Mouse (Mus musculus) forebrain, embryonic 14.5 days (tissue): ENCODE measurements around the gene AI467606. TPM values are rescaled to one million over a fixed set of nuclear protein-coding genes. Genes with fewer than 3 reads are reported as not detected.

Experiments used
- ATAC-seq: fragments of 200-750 bp; cut with Nextera tagmentation; 2 replicates; pipeline ENCODE4 v1.8.0; 2017; ENCODE audit warnings: mild to moderate bottlenecking, moderate library complexity
- DNase-seq: peaks from one replicate; pipeline ENCODE4 v3.0.0-alpha.2; 2015; ENCODE audit warnings: low spot score
- H3K27ac ChIP-seq: fragments of 300-500 bp; sonication (generic); 2 replicates; pipeline ENCODE4 v1.5.1; 2014; ENCODE audit warnings: low read depth, mild to moderate bottlenecking, control low read depth, low read length, moderate library complexity
- H3K27me3 ChIP-seq: fragments of 300-500 bp; sonication (generic); replicated peaks from 2 replicates; pipeline ENCODE4 v1.6.1; 2014; ENCODE audit warnings: low read length, control low read depth, mixed read lengths; ENCODE audit not compliant: control insufficient read depth, insufficient read depth
- H3K36me3 ChIP-seq: fragments of 300-500 bp; sonication (generic); 2 replicates; pipeline ENCODE4 v1.6.1; 2014; ENCODE audit warnings: low read length, control low read depth; ENCODE audit not compliant: control insufficient read depth, insufficient read depth
- H3K4me1 ChIP-seq: fragments of 300-500 bp; sonication (generic); 2 replicates; pipeline ENCODE4 v1.6.1; 2014; ENCODE audit warnings: antibody characterized with exemption, low read length, control low read depth; ENCODE audit not compliant: control insufficient read depth, insufficient read depth
- H3K4me2 ChIP-seq: fragments of 300-500 bp; sonication (generic); 2 replicates; pipeline ENCODE4 v1.6.1; 2014; ENCODE audit warnings: mild to moderate bottlenecking, control low read depth, low read length
- H3K4me3 ChIP-seq: fragments of 300-500 bp; sonication (generic); 2 replicates; pipeline ENCODE4 v1.5.1; 2014; ENCODE audit warnings: low read depth, low read length, control low read depth
- H3K9ac ChIP-seq: fragments of 300-500 bp; sonication (generic); 2 replicates; pipeline ENCODE4 v1.6.1; 2014; ENCODE audit warnings: mild to moderate bottlenecking, low read length, control low read depth, moderate library complexity
- H3K9me3 ChIP-seq: fragments of 300-500 bp; sonication (generic); replicated peaks from 2 replicates; pipeline ENCODE4 v1.6.1; 2016; ENCODE audit warnings: low read length, control low read depth, mixed read lengths; ENCODE audit not compliant: control insufficient read depth
- WGBS: fragments of 180-500 bp; shearing (Covaris S2); extraction: QIAGEN DNeasy Blood & Tissue Kit; methylation state at CpG from one replicate; pipeline ENCODE4 v1.1.7; 2014; 5-methylcytosine and 5-hydroxymethylcytosine counted together
- polyA plus RNA-seq: library from polyadenylated mRNA; unstranded; fragments of >200 nt; fragmentation: Nextera tagmentation; extraction: Ambion mirVana; gene quantifications from 2 replicates; pipeline ENCODE4 v1.2.1, GENCODE M21; 2014

The AI467606 gene
- polyA plus RNA-seq = 1.5 and 2.2 TPM in 2 replicates

DNA sequence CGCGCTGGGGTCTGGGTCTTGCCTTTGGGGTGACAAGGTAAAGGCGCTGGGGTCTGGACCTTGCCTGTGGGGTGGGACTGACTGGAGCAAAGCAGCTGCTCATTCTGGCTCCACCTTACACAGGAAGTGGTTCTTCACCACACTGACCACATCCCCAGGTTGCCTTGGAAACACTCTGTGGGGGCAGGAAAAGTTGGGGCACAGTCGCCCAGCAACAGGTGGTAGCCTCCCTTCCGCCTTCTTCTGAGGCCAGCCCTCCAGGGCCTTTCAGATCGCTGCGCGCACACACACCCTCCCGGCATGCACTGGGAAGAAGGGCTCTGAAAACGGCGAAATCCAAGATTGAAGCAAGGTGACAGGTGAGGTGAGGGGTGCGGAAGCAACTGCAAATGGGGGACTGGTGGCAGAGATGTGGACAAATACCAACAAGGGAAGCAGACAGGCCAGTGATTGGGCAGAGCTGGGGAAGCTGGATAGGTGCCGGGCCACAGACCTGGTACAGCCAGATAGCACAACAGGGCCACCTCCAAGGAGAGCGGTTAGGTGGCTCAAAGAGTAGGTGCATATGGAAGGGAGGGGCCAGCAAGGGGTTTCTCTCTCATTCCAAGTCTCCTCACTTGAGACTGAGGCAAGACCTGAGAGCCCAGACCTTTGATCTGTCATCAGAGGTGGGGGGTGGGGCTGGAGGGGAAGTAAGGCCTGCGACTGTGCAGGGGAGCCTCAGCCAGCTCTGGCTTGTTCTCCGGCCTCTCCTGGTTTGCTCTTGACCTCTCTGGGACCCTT is at the start of gene AI467606:
AI467606 (plus strand) TSS at position 246 of the 783 bp plus-strand sequence.
- 76% methylated on average over 16 of the region's 16 CpGs for WGBS
- Histone ChIP-seq H3K9ac (no peak within 1 kb of the TSS), H3K27me3 (no peaks in the 10 kb centered on the region), H3K4me2 (no peak within 1 kb of the TSS), H3K36me3 (no peaks in the 10 kb centered on the region), H3K4me1 (no peaks in the 10 kb centered on the region), H3K4me3 (no peak within 1 kb of the TSS), H3K9me3 (no peaks in the 10 kb centered on the region), H3K27ac (no peak within 1 kb of the TSS)
- no peak for DNase-seq
- ATAC-seq = no peak

DNA sequence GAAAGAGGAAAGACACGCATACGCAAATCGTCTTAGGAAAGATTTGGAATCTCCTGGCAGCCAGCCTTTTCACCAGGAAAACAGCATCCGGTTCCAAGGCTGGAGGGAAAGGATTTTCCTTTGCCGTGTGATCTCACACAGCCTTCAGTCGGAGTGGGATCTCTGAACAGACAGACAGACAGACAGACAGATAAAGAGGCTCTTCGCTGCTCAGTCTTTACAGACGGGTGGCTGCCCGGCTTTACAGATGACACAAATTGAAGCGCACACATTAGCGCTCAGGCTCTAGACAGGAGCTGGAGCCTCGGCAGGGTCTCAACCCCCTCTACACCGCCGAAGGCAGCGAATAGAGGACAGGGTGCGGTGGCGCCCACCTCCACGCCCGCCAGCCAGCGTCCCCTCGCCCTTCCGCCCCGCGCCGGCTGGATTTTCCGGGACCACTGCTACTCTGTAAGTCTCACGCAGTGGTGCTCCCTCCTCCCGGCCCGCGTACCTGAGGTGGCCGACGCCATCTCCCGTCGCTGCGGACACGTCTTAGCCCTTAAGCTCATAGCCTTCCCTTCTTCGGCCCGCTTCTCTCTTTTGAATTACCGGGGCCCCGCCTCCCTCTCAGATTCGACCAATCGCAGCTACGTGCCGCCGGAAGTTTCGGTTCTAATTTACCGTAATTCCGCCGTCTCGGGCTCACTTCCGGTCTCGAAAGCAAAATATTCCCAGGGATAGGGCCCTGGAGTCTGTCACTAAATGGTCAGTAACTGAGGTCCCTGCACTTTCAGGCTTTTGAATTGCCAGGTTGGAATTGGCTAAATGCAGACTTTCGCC is 49.1 kb upstream of the AI467606 start, which contains the start of gene Kif22:
Kif22 (minus strand) TSS at position 621 of the 822 bp plus-strand sequence.
- peak; percentile 94 for ATAC-seq
- peak; percentile 95 for DNase-seq
- Histone ChIP-seq H3K4me2 (peak within 1 kb of the TSS; percentile 77), H3K27ac (0 out of 2 replicates have a peak within 1 kb of the TSS, but pooled peaks have one; percentile 5), H3K9ac (peak within 1 kb of the TSS; percentile 84), H3K9me3 (no peaks in the 10 kb centered on the region), H3K27me3 (no peaks in the 10 kb centered on the region), H3K4me3 (peak within 1 kb of the TSS; percentile 75), H3K4me1 (peaks cover 6% of the 10 kb centered on the region; the same call in 1 of the 2 replicates), H3K36me3 (0 out of 2 replicates have a peak, but pooled peaks cover 14% of the 10 kb centered on the region)
- whole genome bisulfite sequencing = under 1% methylated on average over 52 of the region's 53 CpGs

DNA sequence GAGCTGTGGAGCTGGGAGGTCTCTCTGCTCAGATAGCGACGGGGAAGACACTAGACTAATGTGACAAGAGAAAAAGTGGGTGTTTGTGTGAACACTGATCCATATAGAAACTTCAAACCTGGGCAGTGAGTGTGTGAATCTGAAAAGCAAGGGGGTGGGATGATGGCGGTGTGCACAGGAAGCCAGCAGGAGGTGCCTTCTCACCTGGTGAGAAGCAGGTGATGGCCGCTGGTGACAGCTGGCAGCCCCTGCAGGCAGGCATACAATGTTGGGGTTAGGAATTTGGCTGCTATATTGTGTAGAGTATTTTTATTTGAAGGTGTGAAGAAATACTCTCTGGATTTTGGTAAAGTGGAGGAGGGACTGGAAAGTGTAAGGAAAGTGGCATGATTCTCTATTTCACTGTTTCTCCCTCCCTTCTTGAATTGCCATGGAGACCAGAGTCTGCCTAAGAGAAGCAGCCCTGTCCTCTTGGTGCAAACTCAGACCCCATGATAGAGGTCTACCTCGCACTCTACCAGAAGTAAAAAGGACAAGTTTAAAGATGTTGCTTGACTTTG is 36.1 kb upstream of the AI467606 start:
- no peak overlapping the region for H3K9ac ChIP-seq
- no peak overlapping the region for H3K4me2 ChIP-seq
- ATAC-seq = no peak
- H3K27me3 ChIP-seq = no peaks in the 10 kb centered on the region
- H3K4me1 ChIP-seq = no peaks in the 10 kb centered on the region
- no peak overlapping the region for H3K4me3 ChIP-seq
- H3K9me3 ChIP-seq = no peaks in the 10 kb centered on the region
- WGBS = 66% methylated on average over 5 of the region's 5 CpGs
- H3K36me3 ChIP-seq = no peaks in the 10 kb centered on the region
- DNase-seq = no peak
- H3K27ac ChIP-seq = no peak overlapping the region

DNA sequence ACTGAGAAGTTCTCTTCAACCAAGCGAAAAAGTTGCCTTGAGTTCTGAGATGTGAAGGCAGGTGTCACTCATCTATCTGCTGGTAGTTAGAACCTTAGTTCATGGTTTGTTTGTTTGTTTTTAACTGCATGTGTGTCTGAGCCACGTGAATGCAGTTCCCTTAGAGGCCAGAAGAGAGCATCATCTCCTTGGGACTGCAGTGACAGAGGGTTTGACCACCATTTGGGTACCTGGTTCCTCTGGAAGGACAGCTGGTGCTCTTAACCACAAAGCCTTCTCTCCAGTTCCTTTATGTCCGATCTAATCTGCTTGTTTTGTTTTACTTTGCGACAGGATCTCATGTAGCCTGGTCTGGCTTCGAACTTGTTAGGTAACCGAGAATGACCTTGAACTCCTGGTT is 25.6 kb upstream of the AI467606 start:
- Histone ChIP-seq H3K9ac (no peak overlapping the region), H3K9me3 (no peaks in the 10 kb centered on the region), H3K4me1 (no peaks in the 10 kb centered on the region), H3K4me2 (no peak overlapping the region), H3K36me3 (no peaks in the 10 kb centered on the region), H3K27ac (no peak overlapping the region), H3K4me3 (no peak overlapping the region), H3K27me3 (no peaks in the 10 kb centered on the region)
- DNase-seq (no peak), ATAC-seq (no peak)
- 89% methylated on average over 6 of the region's 6 CpGs for WGBS

DNA sequence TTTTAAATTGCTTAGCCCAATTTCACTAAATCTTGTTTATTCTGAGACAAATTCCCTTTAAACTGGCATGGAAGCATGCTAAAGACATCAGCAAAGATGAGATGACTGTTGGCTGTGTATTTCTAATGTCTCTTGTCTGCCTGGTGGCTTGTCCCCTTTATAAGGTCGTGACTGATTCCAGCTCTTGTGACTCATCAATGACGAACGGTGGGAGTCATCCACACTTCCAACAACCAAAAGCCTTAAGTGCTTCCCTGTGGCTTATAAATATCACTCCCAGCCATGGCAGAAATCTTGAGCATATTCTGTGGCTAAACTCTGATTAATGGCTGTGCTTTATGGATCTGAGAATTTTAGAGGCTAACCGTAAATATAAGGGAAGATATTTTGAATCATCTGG is 24.8 kb upstream of the AI467606 start:
- Histone ChIP-seq H3K27me3 (no peaks in the 10 kb centered on the region), H3K4me2 (no peak overlapping the region), H3K36me3 (no peaks in the 10 kb centered on the region), H3K4me3 (no peak overlapping the region), H3K9ac (no peak overlapping the region), H3K27ac (no peak overlapping the region), H3K9me3 (no peaks in the 10 kb centered on the region), H3K4me1 (no peaks in the 10 kb centered on the region)
- 87% methylated on average over 4 of the region's 4 CpGs for WGBS
- ATAC-seq (no peak), DNase-seq (no peak)

DNA sequence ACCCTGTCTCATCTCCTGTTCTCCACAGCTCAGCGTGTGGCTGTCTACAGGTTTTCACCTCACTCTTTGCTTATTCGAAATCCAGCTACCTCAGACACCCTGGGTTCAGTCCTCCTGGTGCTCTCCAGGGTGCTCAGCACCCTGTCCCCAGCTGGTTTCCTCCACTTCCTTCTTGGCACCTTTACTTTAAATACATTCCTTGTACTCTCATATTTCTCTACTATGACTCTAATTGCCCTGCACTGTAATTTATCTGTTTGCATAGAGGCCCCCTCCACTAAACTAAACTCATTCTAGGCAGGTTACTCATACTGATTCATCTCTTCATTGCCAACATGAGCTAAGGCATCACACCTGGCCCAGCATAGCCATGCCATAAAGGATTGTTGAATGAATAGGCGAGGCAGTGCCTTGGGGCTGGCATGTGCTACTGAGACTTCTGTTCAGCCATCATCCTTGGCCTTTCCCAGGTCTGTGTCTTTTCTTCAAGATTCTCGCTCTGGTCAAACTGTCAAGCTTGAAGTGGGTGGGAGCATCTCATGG is 20.2 kb upstream of the AI467606 start:
- Histone ChIP-seq H3K4me3 (no peak overlapping the region), H3K4me2 (no peak overlapping the region), H3K9ac (no peak overlapping the region), H3K4me1 (no peaks in the 10 kb centered on the region), H3K27ac (no peak overlapping the region), H3K27me3 (no peaks in the 10 kb centered on the region), H3K36me3 (no peaks in the 10 kb centered on the region), H3K9me3 (no peaks in the 10 kb centered on the region)
- DNase-seq (no peak), ATAC-seq (no peak)
- WGBS = 71% methylated on average over 4 of the region's 4 CpGs

DNA sequence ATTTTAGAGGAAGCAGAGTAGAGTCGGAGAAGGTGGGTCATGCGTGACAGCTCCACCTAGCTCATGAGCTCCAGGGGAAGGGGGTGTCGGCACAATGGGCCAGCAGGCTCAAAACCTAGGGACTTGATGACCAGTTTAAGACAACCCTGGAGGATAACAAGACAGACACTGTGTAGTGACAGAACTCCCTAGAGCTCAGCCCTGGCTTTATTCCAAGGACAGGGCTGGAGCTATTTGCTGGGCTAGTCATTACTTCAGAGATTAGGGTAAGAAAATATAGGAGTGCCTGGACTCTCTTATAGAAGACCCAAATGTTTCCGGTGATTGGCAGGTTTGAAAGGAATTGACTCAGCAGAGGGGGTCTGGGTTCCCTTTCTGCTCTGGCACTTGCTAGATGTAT is 17.9 kb upstream of the AI467606 start:
- H3K27ac ChIP-seq = no peak overlapping the region
- ATAC-seq (no peak), DNase-seq (no peak)
- no peaks in the 10 kb centered on the region for H3K4me1 ChIP-seq
- no peaks in the 10 kb centered on the region for H3K36me3 ChIP-seq
- no peak overlapping the region for H3K4me3 ChIP-seq
- no peaks in the 10 kb centered on the region for H3K27me3 ChIP-seq
- H3K4me2 ChIP-seq = no peak overlapping the region
- no peaks in the 10 kb centered on the region for H3K9me3 ChIP-seq
- WGBS = 86% methylated on average over 4 of the region's 4 CpGs
- H3K9ac ChIP-seq = no peak overlapping the region

DNA sequence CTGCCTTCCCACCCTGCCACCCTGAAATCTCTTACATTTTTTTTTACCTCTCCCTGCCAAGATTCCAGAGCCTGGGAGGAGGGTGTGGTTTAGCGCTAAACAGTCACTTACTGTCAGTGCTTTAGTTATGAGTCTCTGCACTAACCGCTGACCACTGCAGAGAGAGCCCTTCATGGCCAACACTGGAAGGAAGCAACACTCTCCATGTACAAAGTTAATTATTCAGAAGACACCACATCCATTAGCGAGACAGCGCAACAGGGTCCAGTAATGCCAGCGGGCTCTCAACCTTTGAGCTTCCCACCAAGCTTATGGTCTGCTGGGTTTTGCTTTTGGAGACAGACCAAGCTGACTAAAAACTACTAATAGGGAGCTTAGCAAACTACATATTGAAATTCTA is 15.0 kb upstream of the AI467606 start:
- DNase-seq (no peak), ATAC-seq (no peak)
- Histone ChIP-seq H3K4me2 (no peak overlapping the region), H3K27ac (no peak overlapping the region), H3K4me3 (no peak overlapping the region), H3K9ac (no peak overlapping the region), H3K27me3 (no peaks in the 10 kb centered on the region), H3K4me1 (no peaks in the 10 kb centered on the region), H3K9me3 (no peaks in the 10 kb centered on the region), H3K36me3 (no peaks in the 10 kb centered on the region)
- 94% methylated on average over 5 of the region's 5 CpGs for WGBS
